Mouse (Mus musculus) kidney, postnatal 14 days (tissue): Measurements from ENCODE around the gene Pskh1.

Experiments
- DNase-seq: peaks from one replicate; pipeline ENCODE4 v3.0.0; 2022; ENCODE audit warnings: mixed read lengths

The Pskh1 gene

DNA sequence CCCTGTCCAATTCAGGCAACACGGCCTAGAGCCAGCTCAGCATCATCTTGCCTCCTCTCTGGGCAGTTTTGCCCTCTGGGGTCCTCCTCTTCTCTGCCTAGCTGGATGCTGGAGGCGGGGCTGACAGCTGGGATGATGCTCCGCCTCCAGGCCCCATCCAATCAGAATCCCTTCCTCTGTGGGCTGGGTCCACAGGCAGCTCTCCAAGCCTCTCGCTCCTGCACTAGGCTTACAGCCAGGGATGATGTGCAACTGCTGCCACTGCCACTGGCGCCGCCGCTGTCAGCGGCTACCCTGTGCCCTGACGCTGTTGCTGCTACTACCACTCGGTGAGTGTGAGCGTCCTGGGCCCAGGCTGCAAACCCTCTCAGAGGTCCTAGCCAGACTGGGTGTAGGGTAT, 6.9 kb upstream of the Pskh1 start, which contains the start of gene Nrn1l:
Nrn1l (plus strand) TSS at position 229 of the 400 bp plus-strand sequence.
- peak; percentile 86 for DNase-seq

DNA sequence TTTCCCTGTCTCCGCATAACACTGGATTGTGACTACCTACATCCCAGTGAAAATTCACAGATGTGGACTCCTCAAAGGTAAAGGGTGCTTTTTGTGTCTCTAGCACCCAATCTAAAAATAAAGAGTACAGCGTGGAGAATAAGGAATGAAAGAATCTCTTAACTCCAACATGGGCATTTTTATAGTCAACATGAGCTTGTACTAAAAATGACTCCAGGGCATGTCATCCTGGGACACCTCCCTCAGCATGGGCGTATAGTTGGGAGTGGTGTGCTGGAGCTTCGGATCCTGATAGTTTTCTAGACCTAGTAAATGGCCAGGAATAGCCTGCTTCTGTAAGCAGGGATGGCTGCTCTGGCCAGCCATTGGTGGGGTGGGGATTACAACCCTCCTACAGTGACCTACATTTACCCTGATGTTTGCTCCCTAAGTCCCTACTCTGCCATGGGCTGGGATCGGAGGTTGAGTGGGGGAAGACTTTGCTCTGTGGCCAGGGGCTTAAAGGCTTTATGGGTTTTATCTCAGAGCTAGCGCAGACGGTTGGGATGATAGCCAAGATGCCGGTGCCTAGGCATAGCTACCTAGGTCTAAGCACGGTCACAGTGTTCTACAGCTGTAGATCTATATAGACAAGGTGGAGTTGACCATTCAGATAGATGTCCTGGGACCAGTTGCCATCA, 2.3 kb upstream of the Pskh1 start:
- no peak for DNase-seq

DNA sequence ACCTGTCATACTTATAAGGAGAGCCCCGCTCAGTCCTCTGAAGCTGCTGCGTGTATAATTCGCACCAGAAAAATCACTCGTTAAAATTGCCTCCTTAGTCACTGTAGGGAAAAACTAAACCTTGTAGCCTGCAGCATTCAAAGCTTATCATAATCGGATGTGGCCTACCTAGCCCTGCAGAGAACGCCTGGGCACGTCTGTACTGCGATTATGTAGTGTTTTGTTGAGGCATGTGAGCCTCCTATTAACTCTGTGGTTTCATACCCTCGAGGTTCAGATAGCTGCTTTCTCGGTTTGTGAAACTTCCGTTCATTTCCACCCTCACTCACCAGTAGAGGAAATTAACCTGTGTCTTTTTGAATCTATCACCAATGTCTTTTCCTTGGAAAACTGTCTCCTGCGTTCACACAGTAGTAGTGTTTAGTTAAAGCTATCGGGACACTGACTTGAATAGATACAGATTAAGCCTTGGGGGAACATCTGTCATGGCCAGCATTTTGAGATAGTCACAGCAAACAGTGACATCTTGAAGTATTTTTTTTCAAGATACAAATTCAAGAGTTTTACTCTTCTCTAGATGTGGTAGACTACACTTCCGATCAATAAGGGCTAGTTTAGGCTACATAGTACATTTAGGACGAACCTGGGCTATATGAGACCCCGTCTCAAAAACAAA, 838 bp downstream of the Pskh1 start:
- DNase-seq = no peak

DNA sequence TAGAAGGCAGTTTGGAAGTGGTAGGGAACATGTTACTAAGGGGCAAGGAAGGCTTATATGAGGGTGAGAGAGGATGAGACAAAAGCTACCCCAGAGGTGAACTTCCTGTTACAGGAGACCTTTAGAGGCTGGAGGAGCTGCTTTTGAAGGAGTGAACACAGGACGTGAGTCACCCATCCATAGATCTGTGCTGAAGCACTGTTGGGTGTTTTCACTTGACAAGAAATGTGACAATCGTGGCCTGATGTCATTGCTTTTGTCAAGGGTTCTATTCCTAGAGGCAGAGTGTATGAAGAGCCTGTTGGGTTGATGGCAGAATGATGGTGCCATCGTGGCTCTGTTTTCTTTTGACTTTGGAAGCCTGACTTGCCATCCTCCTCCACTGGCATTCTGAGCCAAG, 19.1 kb downstream of the Pskh1 start:
- no peak for DNase-seq

DNA sequence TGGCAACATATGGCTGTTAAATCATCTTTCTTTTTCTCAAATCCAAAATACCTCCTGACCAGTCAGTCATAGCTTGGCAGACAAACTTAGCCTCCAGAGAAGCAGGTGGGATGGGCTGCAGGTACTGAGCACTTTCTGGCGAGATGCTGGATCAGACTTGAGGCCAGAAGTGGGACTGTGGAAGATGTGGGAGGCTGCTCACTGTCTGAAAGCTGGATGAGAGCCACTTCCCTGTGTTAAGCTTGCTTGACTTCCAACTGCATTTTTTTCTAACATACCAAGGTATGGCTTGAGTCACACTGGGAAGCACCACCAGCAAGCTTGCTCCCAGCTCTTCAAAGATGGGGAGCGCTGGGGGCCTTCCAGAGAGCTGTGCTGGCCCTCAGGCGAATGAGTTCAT, 24.9 kb downstream of the Pskh1 start:
- DNase-seq = no peak

DNA sequence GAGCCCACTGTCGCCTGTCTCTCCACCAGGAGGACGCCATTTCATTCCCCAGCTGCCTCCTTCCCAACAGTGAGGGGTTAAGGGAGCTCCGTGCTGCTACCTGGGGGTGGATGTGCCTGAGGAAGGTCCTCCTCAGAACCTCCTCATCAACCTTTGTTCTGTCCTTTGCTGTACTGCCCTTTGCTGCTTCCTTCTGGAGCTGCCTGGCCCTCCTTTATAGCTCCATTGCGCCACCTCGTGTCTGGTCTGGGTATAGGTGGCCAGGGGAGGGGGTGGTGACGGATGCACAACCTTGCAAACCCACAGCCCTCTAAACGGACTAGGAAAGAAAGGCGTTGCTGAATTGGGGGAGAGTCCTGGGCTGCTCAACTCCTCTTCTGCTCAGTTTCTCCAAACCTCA, 30.4 kb downstream of the Pskh1 start:
- DNase-seq = peak; percentile 78

DNA sequence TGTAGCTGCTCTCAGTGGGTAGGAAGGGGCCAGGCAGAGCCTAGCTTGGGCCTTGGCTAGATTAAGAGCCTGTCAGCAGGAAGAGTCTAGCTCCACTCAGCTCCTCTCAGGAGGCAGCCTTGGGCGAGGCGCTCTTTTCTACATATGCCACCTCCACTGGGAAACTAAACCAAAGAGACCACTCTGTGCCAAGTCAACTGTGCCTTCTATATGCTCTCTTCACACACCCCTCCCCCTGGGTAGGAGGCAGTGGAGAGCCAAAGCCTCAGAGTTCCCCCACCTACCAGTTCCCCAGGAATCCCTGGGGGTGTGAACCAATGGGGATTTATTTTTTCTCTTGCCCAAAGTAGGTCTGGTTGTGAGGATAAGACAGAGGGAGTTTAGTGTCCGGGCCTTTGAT, 31.0 kb downstream of the Pskh1 start:
- DNase-seq = no peak

DNA sequence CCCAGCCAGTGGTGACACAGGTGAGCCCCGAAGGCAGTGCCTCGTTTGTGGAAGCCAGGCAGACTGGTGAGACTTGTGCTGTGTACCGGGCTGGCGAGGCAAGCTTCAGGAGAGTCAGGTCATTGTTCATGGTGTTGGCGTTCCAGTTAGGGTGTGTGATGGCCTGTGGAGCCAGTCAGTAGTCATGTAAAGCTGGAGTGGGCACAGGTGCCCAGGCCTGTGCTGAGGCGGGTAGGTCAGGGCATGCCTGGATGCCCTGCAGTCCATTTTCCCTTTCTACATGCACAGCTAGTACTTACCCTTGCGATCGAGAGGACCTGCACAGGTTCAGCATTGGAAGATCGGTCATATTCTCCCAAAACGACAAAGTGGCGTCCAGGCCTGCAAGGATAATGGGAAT, 32.3 kb downstream of the Pskh1 start:
- DNase-seq = no peak

DNA sequence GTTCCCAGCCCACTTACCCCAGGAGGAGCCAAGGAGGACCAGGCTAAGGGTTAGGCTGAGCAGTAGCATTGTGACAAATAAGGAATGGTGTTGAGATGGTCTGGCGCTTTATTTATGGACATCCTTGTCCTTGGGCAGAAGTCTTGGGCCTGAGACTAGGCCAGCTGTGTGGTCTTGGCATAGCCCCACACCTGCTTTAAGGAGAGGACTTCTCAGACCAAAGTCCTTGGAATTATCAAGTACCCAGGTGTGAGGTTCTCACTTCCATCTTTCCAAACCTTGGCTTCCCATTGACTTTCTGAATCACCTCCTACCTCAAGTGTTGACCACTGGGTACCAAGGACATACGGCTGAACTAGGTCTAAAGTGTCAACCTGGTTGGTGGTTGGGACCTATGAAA, 33.5 kb downstream of the Pskh1 start, which contains the start of gene Ctrl:
Ctrl (minus strand) TSS at position 101 of the 400 bp plus-strand sequence.
- DNase-seq = no peak

DNA sequence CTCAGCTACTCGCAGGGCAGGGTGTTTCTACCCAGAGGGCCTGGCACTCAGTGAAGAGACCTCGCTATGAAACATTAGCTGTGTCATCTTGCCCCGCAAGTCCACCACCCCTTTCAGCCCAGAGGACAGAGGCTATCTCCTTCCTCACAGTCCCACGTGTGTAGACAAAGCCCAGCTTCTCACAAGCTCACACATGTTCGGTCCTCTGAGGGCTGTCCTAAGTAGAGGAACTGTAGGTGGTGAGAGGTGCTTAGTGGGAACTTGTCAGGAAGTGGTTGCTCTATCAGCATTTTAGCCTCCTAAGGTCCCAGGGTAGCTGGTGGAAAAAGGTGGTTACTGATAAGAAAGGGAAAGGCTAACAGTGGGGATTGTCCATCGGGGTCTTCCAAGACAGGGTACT, 34.9 kb downstream of the Pskh1 start:
- no peak for DNase-seq

DNA sequence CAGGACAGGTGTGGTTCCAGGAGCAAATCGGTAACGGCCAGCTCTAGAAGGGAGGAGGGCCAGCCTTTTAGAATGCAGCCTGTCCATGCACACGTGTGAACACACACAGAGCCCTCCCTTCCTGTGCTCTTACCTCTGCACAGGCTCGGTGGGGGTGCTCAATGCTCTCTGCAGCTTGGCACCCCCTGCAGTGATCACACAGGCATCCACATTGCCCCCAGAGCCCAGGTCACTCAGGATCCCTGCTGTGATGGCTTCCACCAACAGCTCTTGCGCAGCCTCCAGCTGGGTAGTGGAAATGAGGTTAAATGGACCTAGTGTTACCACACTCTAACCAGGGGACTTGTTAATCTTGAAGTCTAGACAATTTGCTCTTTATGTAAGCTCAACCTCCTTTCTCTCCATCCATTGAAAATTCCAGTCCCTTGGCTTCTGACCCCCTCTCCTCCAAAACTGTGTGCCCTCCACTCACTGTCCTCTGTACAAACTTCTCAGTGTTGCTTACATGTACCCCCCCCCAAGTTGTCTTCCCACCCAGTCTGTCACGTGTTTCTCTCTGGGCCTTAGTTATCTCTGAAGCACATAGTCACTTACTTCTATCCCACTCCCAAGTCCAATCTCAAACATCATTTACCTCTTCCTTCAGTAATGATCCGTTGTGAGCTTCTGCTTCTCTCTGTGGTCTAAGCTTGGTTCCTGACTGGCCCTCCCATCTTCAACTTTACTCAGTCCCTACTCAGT, 35.8 kb downstream of the Pskh1 start:
- no peak for DNase-seq

DNA sequence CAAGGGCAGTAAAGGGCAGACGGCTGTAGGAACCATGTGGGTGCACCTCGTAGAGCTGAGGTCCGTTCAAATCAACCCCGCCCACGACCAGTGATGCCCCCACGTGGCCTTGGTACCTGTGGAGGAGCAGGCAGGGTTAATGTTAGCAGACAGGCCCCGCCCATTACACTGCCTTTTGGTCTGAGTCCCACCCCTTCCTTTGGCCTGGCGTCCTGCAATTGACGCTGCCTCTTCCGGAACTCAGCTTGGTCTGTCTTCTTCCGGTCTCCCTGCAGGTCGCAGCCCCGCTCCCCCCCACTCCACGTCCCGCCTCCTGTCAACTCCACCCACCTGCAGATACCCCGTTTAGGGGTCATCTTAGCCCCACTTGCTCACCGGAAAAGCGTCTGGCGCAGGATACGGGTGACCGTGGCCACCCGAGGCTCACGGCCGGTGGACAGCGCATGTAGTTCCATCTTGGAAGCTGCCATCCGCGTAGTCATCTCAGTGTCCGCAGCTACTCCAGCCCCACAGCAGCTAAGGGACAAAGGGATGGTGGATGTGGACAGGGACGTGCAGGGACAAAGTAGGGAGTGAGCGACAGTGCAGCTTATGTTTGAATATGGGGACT, 36.7 kb downstream of the Pskh1 start:
- peak; percentile 94 for DNase-seq

DNA sequence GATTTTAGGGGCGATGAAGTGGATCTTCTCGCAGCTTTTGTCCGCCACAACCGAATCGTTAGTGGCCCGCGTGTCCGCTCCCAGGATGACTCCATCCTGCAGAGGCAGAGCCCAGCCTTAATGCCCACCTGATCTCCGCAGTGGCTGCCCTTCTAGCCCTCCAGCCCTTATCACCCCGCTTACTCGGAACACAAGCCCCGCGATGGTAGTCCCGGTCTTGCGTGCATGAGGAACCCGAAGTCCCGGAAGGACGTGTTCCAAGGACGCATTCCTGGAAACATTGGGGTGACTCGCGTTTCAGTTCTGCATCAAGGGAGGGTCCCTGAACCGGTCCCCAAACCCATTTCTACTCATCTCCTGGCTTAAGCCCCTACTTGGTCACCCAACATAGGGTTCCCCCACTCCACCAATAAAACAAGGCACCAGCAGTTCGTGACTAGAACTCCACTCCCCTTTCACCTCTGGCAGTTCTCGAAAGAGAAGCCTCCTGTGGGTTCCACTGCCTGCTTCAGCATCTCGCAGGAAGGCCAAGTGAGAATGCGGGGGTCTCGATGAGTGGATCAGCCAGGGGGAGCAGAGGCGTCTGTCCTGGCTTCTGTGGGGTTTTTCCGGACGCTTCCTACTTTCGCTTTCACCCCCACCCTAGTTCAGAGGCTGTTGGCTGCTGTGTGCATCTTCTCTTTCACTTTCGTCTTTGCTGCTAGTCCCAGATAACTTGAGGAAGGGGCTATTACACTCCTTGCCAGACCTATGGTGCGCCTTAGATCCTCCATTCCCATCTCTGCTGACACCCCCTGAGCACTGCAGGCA, 37.5 kb downstream of the Pskh1 start:
- DNase-seq = peak; percentile 60

DNA sequence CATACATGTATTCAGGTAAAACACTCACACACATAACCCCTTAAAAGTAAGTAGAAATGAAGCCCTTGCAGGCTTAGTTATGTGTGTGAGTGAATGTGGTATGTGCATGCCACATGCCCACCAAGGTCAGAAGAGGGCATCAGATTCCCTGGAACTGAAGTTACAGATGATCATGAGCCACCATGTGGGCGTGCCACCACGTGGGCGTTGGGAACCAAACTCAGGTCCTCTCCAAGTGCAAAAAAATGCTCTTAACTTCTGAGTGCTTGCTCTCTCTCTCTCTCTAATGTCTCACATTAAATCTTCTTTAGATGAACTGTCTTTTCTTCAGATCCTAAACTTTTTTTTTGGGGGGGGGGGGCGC, 38.0 kb downstream of the Pskh1 start, which contains the start of gene Psmb10:
Psmb10 (minus strand) TSS at position 139 of the 364 bp plus-strand sequence.
- peak; percentile 45 for DNase-seq

DNA sequence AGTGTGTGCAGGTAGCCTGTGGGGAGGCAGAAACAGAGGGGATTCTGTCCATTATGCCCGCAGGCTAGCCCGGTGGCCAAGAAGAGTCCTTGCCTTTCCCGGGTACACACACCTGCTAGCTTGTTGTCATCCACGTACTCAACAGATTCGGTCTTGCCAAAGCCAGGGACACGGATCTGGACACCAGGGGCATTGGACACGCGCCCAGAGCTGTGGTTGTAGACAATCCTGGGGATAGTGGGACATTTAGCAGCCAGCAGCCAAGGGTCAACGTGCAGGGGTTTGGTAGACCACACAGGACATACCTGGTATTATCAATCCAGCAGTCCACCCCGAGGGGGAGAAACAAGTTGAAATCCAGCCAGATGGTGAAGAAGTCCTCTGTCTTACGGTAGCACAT, 41.8 kb downstream of the Pskh1 start:
- DNase-seq = no peak

DNA sequence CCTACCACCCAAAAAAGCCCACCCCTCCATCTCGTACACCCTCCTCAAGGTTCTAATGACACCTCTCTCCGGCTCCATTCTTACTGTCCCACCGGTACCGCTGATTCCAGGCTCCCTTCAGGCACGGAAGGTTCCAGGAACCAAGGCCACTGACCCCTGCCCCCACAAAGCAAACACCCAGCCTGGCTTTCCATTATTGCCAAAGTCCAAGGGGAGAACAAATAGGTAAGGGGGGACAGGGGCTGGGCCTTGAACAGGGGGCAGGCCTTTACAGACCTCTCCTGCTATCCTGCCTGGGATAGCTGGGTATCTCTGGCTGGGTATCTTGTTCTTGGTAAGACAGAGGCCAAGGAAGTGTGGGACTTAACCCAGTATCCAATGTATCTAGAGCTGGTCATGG, 42.3 kb downstream of the Pskh1 start:
- no peak for DNase-seq

DNA sequence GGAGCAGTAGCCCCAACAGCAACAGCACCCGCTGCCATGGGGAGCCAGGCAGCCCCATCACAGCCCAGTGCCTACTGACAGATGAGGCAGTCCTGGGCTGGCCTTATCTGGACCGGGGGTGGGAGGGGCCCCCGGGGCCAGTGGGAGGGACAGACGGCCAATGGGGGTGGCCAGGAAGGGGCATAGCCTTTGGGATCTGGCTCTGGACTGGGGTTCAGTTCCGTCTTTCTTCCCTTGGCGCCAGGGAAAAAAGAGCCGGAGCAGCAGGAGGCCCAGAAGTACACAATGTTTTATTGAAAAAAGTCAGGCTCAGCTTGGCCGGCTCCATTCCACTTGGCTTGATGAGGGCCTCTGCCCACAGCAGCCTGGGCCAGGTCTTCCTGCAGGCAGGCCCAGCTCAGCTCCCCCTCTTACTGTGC, 43.1 kb downstream of the Pskh1 start, which contains the start of gene Lcat:
Lcat (minus strand) TSS at position 62 of the 419 bp plus-strand sequence.
- DNase-seq = no peak

DNA sequence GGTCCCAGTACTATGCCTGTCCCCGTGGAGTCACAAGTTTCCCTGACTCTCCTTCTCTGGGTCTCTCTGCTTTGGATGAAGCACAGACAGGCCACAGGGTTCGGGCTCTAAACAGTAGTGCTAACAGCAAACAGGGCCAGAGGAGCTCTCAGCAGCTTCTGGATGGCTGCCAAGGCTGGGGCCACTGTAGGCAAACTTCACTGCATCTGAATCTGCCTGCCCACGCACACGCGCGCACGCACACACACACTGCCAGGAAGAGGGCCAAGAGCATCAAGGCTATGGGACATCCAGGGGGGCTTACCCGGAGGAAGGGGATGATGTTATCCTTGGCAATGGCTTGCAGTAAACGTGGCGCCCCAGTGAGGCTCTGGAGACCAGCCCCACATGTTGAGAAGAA, 49.1 kb downstream of the Pskh1 start:
- peak; percentile 72 for DNase-seq

DNA sequence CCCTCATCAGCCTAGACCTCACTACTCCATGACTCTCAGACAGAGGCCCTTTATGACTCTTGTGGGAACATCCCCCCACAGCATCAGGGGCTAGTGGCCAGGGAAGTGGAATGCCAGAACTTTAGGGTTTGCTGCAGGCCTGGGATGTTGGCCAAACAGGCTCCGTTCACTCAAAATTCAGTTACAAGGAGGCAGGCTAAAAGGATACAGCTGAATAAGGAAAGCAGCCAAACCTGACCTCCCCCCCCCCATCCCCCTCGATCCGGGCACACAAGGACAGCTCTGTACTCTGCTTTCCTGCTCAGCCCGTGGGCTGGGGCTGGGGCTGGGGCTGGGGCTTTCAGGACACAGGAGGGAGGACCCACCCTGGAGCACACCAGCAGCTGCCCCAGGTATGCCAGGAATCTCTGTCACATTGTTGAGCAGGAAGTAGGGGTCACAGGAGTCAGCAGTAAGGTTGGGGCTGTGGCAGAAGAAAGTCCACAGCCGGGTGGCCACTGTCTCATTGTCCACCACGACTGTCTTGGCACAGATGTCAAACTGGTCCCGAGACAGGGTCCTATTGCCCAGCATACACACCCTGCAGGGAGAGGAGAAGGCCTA, 50.9 kb downstream of the Pskh1 start:
- DNase-seq = peak; percentile 72

DNA sequence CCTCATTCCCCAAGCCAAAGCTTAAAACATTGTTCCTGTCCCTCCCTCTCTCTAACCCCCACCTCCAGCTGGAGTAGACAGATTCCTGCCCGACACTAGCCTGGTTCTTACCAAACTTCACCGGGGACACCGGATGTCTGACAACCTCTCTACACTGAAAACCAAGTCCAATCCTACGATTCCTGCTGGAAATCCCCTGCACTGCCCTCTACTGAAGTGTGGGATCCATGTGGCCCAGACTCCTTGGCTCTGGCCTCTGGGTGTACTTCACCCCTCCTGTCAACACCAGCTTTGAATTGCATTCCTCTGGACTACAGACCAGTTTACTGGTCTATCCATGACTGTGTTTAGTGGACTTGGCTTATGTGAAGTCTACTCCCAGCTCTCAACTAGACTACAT, 56.3 kb downstream of the Pskh1 start:
- no peak for DNase-seq

DNA sequence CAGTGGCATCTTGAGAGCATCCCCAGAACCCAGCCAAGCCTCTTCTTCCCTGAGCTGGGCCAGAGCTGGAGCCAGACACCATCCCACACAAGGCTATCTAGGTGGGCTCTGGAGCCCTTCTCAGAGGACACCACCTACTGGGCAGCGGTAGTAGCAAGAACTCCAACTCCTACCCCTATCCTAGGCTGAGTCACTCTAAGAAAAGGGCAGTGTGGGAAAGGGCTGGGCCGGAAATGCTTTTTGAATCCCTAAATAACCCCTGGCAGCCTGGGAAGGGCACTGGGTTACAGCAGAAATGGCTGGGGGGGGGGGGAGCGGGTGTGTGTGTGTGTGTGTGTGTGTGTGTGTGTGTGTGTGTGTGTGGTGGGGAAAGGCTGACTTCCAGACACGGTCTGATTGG, 57.6 kb downstream of the Pskh1 start:
- peak; percentile 81 for DNase-seq

DNA sequence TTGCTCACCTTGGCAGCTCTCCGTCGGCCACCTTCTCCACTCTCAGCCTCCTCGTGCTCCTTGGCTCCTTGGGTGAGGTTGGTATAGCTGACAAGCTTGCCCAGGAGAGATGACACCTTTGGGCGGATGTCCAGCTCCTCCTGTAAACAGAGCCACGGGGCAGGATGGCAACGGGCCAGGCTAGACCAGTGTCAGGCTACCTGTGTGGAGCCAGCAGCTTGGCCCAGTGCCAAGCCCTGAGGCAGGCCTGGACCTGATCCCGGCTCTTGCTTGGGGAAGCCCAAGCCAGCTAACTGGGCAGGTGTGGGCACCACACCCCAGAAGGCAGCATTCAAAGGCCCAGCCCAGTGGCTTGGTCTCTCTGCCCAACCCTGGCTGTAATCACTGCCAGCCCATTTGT, 59.1 kb downstream of the Pskh1 start:
- DNase-seq = peak; percentile 90
